Mouse (Mus musculus): ENCODE measurements around the gene Intu.

Gene Intu

DNA sequence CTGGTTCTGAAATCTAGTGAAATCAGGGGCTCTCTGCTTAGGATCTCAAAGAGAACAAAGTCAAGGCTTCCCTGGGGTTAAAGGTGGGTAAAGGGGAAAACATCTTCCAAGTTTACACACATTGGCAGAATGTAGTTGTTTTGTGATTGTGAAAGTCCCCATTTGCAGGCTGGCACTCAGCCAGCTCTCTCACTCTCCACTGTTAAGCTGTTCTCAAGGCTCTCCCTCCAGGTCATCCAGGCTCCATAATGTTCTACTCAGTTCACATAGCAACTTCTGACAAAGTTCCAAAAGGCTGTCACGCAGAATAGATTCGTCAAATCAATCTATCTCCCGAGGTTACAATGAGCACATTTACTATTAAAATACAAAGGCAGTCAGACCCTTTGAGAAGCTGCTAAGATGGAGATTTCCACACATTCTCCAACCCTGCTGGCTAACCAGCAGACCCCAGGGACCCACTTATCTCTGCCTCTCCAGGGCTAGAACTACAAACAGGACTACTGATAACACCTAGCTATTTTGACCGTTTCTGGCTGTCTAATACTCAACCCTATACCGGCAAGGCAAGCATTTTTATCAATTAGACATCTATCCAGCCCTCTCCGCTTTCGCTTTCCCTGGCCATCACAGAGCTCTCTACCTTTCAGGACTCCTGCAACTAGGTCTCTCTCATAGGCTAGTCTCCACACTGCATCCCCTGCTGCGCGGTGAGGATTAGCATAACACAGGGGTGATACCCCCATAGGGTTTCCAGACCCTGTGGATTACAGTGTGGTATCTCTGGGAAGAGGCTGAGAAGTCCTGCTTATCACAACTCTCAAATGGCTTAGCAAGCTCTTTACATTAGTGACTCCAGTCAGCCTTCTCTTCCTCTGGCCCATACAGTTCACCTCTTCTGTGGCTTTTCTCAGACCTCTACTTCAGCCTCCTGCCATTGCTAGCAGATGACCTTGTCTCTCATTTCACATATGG lies 2.8 kb upstream of the Intu start:
- DNase-seq, result no peak

DNA sequence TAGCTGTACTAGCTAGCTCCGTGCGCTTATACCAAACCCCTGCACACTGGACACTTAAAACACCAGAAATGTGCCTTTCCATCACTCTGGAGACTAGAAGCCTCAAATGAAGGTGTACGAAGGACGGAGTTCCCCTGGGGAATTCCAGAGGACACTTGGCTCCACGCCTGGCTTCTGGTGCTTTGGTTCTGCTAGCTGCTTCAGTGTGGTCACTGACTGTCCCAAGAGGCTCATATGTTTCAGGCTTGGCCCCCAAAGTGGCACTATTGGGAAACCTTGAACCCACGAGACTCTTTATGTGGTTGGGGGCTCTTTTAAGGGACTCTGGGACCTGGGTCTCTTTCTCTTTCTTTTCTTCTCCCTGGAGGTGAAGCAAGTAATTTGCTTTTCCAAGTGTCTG lies 2.1 kb upstream of the Intu start:
- no peak for DNase-seq

DNA sequence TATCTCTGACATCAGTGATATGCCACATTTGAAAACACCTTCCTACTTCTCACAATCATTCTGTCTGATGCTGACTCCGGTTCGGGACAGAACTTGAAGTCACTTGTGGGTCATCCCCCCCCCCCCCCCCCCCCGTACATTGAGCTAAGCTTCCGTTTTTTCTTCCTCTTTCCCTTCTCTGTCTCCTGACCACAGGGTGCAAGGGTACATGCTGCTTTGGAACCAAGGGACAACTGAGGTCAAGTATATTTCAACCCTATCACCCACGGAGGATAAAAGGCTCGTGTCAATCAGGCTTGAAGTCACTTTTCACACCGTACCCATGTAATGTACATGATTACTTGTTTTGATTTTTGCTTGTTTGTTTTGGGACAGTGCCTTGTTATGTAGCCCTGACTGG lies 241 bp upstream of the Intu start:
- DNase-seq, result no peak

DNA sequence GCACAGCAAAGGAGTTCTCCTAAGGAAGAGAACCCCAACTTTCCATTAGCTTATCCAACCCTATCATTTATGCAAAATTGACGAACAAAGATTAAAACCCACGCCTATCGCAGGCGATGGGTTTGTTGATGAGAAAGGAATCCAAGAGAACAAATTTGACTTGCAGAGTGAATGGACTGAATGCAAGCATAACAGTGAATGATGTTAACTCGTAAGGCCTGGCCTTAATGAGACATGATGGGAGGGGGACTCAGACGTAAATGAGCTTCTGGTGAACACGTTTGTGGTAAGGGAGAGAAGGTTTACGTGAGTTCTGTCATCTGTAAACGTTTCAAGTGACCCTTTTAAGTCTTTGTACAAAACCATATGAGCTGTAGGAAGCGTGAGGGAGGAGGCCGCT lies 1.2 kb downstream of the Intu start:
- no peak for DNase-seq

DNA sequence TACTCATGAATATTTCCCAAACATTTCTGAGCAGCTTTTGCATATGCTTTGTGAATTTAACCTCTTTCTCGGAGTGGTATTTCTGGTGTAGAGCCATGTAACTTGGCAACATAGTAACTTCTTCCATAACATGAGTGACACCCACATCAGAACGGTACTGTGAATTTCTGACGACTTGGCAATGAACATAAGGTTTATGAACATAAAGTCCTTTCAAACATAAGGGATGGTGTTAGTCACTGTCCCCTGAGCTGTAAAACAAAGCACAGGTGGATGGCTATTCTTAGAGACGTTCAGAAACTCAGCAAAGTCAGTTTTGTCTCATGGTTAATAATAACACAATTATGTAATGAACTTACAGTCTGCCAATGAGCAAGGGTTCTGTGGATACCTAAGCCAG lies 3.1 kb downstream of the Intu start:
- DNase-seq, result no peak

DNA sequence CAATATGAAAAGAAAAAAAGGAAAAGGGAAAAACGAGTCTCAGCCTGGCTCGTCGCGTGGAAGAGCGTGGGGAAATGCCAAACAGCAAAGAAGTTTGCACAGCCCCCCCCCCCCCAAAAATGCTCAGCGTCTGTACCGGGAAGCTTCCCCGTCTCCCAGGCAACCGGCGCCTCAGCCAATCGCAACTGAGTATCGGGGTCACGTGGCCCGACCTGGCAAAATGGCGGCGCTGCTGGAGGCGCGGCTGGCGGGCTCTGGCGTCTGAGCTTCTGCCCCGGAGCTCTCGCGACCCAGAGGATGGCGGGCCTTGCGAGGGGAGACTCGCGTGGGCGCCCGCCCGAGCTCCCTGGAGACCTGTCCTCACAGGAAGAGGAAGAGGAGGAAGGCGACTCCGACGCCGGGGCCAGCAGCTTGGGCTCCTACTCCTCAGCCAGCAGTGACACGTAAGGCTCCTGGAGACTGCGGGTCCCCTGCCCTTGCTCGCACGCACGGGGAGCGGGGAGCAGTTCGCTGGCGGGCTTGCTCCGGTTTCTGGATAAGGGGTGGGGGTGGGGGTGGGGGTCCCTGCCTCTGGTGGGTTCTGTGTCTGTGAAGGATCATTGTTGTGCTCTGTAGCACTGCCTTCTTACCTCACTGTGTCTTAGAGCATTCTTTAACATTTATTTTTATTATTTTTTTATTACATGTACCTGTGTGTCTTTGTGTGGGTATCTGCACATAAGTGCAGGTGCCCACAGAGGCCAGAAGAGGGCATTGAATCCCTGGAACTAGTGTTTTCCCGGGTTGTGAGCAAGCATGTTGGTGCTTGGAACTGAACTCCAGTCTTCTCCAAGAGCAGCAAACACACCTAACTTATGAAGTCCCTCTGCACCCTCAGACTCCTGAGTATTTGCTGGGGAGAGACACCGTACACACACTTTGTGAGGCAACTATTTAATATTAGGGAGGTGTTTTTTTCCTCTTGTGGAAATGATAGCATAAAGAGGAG lies 9.8 kb downstream of the Intu start:
- DNase-seq, result peak; percentile 88

DNA sequence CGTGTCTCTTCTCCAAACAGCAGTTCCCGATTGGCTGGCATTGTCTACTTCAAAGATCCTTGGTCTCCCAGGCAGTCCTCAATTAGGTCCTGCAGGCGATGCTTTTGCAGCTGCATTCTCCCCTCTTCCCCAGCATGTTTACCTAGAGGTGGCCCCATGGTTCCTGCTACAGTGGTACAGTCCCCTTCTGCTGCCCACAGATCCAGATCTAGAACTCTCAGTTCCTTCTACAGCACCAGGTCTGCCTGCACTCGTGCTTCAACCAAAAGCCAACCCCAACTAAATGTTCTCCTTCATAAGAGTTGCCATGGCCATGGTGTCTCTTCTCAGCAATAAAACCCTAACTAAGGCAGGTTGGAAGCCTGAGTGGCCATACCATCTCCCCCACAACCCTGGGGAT lies 15.5 kb downstream of the Intu start:
- DNase-seq, result no peak

DNA sequence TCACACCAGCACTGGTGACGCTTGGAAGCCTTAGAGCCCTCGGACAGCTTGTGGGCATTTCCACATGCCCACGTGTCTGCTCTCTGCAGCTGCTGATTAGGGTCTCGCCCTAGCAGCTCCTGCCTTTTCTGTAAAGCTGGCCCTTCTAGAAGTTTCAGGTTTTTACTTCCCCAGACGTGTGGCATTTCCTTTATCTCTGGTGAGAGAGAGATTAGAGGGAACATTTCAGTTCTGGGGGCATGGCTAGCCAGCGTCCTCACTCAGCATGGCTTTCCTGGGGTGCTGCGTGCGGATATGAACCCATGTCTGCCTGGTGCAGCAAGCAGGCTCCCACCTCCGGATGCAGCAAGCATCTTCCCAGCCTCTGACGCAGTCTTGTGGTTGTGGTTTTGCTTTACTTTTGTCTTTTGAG lies 121.9 kb downstream of the Intu start:
- no peak for DNase-seq

DNA sequence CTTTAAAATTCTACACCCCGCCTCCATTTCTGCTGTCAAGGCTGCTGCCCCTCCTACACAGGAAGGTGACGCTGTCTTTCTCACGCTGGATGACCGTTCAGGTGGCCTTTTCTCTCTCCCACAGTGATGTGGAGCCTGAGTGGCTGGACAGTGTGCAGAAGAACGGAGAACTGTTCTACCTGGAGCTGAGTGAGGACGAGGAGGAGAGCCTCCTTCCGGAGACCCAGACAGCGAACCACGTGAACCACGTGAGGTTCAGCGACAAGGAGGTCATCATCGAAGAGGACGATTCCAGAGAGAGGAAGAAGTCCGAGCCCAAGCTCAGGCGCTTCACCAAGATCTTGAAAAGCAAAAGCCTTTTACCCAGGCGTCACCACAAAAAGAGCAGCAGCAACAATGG lies 122.5 kb downstream of the Intu start:
- no peak for DNase-seq

DNA sequence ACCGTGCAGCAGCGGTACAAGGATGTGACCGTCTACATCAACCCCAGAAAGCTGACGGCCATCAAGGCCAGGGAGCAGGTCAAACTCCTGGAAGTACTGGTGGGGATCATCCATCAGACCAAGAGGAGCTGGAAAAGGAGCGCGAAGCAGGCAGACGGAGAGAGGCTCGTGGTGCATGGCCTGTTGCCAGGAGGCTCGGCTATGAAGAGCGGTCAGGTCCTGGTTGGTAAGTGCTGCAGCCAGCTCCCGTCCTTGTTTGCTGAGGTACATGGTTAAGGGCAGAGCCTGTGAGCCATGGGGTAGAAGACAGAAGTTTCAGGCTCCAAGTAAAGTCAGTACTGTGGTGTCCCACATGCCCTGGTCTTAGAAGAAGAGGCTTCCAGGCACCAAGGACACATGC lies 122.9 kb downstream of the Intu start:
- DNase-seq, result no peak

DNA sequence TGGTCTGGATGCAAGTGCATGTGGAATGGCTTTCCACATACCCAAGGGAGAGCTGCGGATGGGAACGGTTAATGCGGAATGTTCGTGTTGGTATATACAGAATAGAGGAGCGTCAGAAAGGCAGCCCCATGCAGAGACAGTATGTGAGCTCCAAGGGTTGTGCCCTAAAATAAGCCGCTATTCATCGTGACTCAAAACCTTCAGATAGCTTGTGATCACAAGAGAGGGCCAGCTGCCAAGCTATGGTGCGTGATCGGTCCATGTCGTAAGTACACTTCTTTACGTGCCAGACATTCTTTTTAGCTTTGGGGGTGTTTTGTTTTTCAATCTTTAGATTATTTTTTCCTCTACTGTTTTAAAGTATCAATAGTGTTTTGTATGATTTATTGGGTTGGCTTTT lies 124.5 kb downstream of the Intu start:
- DNase-seq, result no peak

DNA sequence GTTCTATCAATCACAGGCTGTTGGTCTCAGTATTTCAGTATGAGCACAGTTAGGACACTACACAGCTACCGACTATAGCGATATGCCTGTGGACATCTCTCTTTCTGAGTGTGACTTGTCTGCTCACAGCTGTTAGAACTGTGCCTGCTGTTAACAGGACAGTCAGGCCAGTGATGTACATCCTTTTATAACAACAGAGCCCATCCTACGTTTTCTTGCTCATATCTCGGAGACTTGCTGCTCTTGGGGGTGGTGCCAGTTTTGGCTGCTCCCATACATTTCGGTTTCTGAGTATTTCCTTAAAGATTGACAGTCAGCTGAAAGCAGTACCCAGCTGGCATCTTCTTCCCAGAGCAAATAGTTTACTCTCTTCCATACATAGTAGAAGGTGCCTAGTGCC lies 125.3 kb downstream of the Intu start:
- no peak for DNase-seq

DNA sequence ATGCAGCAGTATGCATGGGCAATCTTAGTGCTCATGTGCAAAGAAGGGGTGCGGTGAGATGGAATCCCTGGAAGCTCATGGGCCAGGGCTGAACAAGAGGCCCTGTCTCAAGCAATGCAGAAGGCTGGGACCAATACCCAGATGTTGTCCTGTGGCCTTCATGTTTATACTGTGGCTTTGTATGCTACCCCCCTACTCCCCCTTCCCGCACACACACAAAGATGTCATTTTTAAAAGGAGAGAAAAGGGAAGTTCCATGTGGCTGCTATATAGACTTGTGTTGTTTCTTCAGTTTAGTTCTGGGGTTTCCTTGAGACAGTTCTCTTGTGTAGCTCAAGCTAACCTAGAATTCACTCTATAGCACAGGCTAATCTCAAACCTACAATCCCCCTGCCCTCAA lies 129.1 kb downstream of the Intu start:
- no peak for DNase-seq

DNA sequence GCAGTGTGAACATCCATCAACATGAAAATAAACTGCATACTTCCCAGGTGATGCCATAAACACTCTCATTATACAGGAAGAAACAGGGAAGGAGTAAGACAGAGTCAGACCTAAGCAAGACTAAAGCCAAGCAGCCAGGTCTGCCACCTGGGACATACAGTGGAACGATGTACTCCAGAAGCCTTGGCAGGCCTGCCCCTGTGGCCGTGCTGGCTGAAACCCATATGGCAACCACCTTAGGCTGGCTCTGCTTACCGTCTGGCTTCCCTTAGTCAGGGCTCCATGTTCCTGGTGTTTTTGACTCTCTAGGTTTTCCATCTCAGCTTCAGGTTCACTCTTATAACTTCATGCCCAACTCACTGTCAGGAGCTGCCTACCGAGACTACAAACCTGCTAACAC lies 135.0 kb downstream of the Intu start:
- no peak for DNase-seq

DNA sequence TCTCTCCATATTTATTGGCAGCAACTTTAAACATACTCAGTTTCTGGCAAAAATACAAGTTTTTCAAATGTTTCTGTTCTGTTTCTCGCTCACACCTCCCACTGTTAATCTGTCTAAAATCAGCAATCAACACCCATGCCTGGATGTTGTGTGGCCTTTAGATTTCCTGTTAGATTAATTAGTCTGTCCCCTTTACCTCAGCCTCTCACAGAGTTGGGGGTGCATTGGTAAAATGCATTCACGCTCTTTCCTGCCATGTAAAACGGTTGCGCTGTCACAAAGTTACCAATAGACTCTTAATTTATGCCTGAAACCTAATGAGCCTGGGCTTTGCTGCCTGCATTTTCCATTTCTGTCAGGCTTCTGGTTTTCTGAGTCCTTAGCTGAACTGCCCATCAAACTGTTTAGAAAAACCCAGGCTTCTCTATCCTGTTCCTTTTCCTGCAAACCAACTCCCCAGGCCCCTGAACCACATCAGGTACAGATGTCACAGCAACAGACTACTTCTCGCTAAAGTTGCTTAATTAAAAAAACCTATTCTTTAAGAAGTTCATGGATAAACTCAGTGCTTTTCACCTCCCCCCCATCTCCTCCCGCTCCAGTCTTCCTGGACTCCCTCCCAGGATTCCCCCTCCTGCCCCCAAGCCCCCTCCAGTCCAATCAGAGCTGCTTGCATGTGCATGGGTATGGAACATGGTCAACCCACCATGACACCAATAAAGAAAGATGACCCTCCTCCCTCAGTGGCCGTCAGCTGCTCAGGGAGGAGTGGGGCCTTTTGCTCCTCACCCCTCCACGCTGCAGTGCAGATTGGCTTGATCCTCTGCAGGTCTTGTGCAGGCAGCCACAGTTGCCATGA lies 136.0 kb downstream of the Intu start:
- no peak for DNase-seq

DNA sequence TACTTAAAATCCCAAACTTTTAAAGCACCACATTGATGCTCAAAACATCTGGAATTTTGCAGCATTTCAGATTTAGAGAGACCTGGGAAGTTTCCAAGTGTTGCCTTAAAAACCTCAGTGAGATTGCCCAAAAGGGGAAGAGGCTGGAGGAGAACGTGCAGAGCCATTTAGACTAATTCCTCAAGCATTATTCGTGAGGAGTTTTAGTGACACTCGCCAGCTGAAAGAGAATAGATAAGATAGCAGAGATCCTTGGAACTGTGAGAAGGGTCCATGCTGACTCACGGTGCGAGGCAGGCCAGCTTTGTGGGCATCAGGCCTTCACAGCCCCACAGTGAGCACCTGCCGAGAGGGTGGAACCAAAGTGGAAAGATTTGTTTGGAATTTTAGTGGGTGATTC lies 137.8 kb downstream of the Intu start:
- DNase-seq, result no peak

DNA sequence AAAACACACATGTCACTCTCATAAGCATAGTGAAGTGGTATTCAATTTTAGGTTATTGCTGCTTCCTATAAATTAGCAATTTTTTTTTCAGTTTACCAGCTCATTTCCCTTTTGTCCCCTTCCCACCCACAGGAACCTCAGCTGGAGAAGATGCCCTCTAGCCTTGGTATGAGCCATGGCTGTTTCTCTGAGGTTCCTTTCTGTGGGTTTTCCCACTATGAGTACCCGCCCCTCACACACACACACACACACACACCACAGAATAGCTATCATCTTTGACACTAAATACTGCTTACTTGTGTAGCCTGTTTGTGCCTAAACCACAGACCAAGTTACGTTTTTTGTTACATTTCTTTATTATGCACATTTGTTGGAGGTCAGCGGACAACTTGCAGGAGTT lies 138.3 kb downstream of the Intu start:
- no peak for DNase-seq

DNA sequence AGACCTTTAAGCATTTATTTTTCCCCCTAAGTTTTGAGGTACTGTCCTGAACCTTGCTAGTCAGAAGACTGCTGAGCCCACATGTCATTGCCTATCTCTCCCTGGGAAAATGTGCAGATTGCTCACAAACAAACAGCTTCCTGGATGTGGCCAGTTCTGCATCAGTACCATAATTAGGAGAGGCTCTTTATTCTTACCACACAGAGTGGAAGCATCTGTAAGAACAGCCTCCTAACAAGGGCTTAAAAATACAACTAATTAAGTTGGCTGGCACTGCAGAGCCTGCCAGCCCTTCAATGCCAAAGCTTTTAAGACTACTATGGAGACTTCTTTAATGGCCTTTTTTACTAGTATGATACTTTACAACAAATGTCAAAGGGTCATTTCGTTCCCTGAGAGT lies 142.4 kb downstream of the Intu start:
- DNase-seq, result no peak

DNA sequence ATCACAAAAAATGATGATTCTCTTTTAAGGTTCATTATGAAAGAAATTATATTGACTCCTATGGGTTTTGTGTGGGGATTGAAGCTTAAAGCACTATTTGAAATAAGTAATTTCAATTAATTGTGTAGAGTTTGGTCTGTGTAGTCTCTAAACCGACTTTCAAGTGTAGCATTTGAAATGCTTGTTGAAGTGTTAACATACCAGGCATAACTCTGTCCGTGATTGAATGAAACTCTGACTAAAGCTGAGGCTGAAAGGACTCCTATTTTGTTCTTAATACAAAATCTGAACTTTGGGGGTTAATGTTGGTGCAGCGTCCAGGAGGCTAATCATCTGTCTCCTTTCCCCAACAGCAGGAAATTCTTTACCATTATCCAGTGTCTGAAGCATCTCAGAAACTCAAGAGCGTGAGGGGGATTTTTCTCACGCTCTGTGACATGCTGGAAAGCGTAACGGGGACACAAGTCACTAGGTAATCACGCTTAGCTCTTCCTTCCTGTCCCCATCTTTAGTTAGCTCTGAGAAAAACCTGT lies 143.9 kb downstream of the Intu start:
- DNase-seq, result no peak

DNA sequence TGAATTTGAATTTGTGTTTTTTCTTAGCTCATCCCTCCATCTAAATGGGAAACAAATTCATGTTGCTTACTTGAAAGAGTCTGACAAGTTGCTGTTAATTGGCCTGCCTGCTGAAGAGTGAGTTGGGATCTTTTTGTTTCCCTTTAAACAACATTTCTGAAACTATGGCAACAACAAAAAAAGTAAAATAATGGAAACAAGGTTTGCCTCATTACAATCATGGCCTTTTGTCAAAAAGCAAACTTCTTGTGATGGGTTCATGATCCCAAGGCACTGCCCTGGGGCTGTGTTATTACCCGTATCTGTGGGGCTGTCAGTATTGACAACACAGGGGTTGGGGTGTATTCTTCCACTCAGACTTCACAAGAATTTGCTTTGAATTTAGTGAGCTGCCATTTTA lies 147.8 kb downstream of the Intu start:
- DNase-seq, result no peak

DNA sequence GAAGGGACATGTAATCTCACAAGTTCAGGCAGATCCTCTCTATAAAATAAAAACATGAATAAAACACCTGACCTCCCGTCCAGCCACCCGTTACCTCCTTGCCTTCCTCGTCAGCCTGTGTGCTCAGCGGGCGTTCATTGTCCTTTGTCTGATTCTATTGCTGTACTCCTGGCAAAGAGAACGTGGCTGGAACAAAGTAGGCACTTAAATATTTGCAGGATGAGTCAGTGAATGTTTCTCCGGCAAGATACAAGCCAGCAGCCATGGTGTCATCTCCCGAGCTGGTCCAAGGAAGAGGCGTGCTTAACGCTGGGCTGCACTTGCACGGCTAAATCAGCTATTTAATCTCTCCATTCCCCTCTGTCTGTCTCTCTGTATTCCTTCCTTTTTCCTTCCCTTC lies 151.3 kb downstream of the Intu start:
- DNase-seq, result no peak

DNA sequence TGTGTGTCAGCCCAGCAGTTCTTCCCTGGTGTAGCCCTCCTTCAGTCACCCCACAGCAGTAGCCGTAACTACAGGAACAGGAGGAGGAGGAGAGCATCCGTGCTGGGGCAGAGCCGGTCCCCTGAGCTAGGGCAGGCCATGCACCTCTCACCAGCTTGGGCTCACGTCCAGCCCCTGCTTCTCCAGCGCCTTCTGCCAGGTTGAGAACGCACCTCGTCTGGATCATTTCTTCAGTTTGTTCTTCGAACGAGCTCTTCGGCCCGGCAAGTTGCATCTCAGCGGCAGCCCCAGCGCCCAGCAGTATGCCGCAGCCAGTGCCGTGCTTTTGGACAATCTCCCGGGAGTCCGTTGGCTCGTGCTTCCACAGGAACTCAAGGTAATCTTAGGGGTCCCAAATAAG lies 152.1 kb downstream of the Intu start:
- no peak for DNase-seq
